Mouse (Mus musculus): ENCODE measurements around the gene Pcgf1.

- no peak for TF ChIP-seq CTCF (IDR thresholded peaks at IDR 0.05; ENCODE audit: low read depth, low read length)
- no peak for TF ChIP-seq POLR2A (IDR thresholded peaks at IDR 0.05; ENCODE audit: extremely low read depth, insufficient read depth, low read length)
Observed at GRCm38 (mm10) chr6:83087926-83088260, 10.2 kb downstream of the Pcgf1 start.

Data from liver, adult 2 months (tissue).